Mouse (Mus musculus) limb, embryonic 14.5 days (tissue): ENCODE measurements at regions not wholly inside any gene's neighbourhood (a gene's known extent, or its start where the extent isn't known, plus 50 kb on each side); places are given as distances from the start of the nearest gene placed in this dataset.

Experiments
- ATAC-seq: fragments of 200-750 bp; cut with Nextera tagmentation; 2 replicates; pipeline ENCODE4 v1.8.0; 2017; ENCODE audit warnings: low read depth, moderate number of reproducible peaks, moderate TSS enrichment; ENCODE audit not compliant: low FRiP score
- DNase-seq: peaks from one replicate; pipeline ENCODE4 v3.0.0-alpha.2; 2015; ENCODE audit warnings: low spot score
- H3K27ac ChIP-seq: fragments of 300-500 bp; sonication (generic); replicated peaks from 2 replicates; pipeline ENCODE4 v1.5.1; 2014; ENCODE audit warnings: low read depth, mild to moderate bottlenecking, low read length, moderate library complexity, mixed read lengths
- H3K27me3 ChIP-seq: fragments of 300-500 bp; sonication (generic); 2 replicates; pipeline ENCODE4 v1.6.1; 2014; ENCODE audit warnings: low read length, mixed read lengths; ENCODE audit not compliant: control insufficient read depth, insufficient read depth
- H3K36me3 ChIP-seq: fragments of 300-500 bp; sonication (generic); 2 replicates; pipeline ENCODE4 v1.6.1; 2014; ENCODE audit warnings: mild to moderate bottlenecking, low read length, moderate library complexity, mixed read lengths; ENCODE audit not compliant: control insufficient read depth, insufficient read depth
- H3K4me1 ChIP-seq: fragments of 300-500 bp; sonication (generic); 2 replicates; pipeline ENCODE4 v1.6.1; 2014; ENCODE audit warnings: antibody characterized with exemption, low read length, mixed read lengths; ENCODE audit not compliant: control insufficient read depth, insufficient read depth
- H3K4me2 ChIP-seq: fragments of 300-500 bp; sonication (generic); replicated peaks from 2 replicates; pipeline ENCODE4 v1.6.1; 2014; ENCODE audit warnings: low read depth, mild to moderate bottlenecking, low read length, moderate library complexity; ENCODE audit not compliant: severe bottlenecking
- H3K4me3 ChIP-seq: fragments of 300-500 bp; sonication (generic); replicated peaks from 2 replicates; pipeline ENCODE4 v1.5.1; 2014; ENCODE audit warnings: low read length
- H3K9ac ChIP-seq: fragments of 300-500 bp; sonication (generic); 2 replicates; pipeline ENCODE4 v1.6.1; 2014; ENCODE audit warnings: mild to moderate bottlenecking, low read depth, low read length, moderate library complexity; ENCODE audit not compliant: severe bottlenecking
- H3K9me3 ChIP-seq: fragments of 300-500 bp; sonication (generic); 2 replicates; pipeline ENCODE4 v1.6.1; 2016; ENCODE audit warnings: low read length; ENCODE audit not compliant: control insufficient read depth
- POLR2A ChIP-seq: fragments of 200-500 bp; IDR thresholded peaks from 2 replicates; pipeline ENCODE4 v1.8.0; 2012; ENCODE audit warnings: inconsistent platforms, mild to moderate bottlenecking, moderate library complexity, borderline replicate concordance; ENCODE audit not compliant: insufficient read depth, insufficient read length; ENCODE audit errors: extremely low read depth
- WGBS: fragments of 180-500 bp; shearing (Covaris S2); extraction: QIAGEN DNeasy Blood & Tissue Kit; methylation state at CpG from one replicate; pipeline ENCODE4 v1.1.7; 2014; 5-methylcytosine and 5-hydroxymethylcytosine counted together

DNA sequence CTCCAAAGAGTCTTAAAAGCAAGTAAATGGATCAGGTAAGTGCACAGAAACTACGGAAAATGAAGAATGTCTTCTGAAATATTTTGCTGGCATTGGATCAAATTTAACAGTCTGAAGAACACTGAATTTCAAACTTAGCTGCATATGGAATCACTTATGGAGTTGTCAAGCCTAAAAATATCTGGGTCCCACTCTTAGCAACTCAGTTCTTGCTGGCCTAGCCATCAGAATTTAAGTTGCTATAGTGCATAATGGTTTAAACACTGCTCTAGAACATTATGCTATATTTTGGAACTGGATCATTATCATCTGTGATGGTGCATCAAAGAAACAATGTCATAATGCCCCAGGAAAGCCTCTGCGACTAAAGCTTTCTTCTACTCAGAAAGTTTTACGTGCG, 324.5 kb upstream of the 4933436I01Rik start:
- H3K4me3 ChIP-seq, result no peak overlapping the region
- H3K4me2 ChIP-seq, result no peak overlapping the region
- no peak overlapping the region for H3K27ac ChIP-seq
- H3K4me1 ChIP-seq, result no peaks in the 10 kb centered on the region
- TF ChIP-seq POLR2A, result no peak
- WGBS, result 70% methylated on average over 4 of the region's 4 CpGs
- H3K27me3 ChIP-seq, result no peaks in the 10 kb centered on the region
- H3K9me3 ChIP-seq, result no peaks in the 10 kb centered on the region
- DNase-seq (peak; percentile 39), ATAC-seq (0 out of 2 replicates have a peak, but pooled peaks have one; percentile 37)
- no peak overlapping the region for H3K9ac ChIP-seq
- H3K36me3 ChIP-seq, result no peaks in the 10 kb centered on the region

- DNase-seq (peak; percentile 3), ATAC-seq (peak; percentile 63)
These were observed 322.7 kb upstream of the 4933436I01Rik start for GRCm38 (mm10) chrX:68243958-68244357.

More at GRCm38 (mm10) chrX:68243958-68244357, 322.7 kb upstream of the 4933436I01Rik start:
- no peak overlapping the region for H3K9ac ChIP-seq
- no peaks in the 10 kb centered on the region for H3K36me3 ChIP-seq
- H3K9me3 ChIP-seq, result no peaks in the 10 kb centered on the region
- no peak overlapping the region for H3K4me3 ChIP-seq
- no peaks in the 10 kb centered on the region for H3K27me3 ChIP-seq
- WGBS, result 52% methylated on average over 1 of the region's 1 CpGs
- H3K4me2 ChIP-seq, result no peak overlapping the region
- H3K27ac ChIP-seq, result no peak overlapping the region
- no peaks in the 10 kb centered on the region for H3K4me1 ChIP-seq
- no peak for TF ChIP-seq POLR2A
